Mouse (Mus musculus) E14TG2a.4 (cell line): ENCODE results near the gene Nrxn1.

Experiments used
- CTCF ChIP-seq: conservative IDR thresholded peaks from 2 replicates; pipeline ENCODE4 v1.5.1; 2014; ENCODE audit warnings: low read length
- NANOG ChIP-seq: IDR thresholded peaks from 2 replicates; pipeline ENCODE4 v1.6.1; 2014; ENCODE audit warnings: borderline replicate concordance, low read length, mixed read lengths
- POU5F1 ChIP-seq: IDR thresholded peaks from 2 replicates; pipeline ENCODE4 v1.6.1; 2014; ENCODE audit warnings: low read length, borderline replicate concordance

DNA sequence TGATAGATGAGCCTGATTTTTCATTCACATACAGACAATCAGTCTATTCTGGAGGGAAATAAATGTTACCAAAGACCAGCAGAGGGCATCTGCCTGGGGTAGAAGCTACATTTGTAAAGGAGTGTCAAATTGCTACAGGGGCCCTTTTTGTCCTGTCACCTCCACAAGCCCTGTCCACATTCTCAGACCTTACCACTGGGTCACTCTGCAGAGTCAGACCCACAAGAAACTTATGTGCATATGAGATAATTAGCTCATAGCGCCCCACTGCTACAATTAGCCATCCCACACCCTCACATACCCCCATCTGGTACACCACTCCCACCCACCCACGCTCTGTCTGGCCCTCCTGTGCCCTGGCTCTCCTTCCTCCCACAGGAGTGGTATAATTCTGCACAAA lies 640.1 kb downstream of the Nrxn1 start:
- TF ChIP-seq POU5F1, result no peak
- peak; percentile 29; the same call in 1 of the 2 replicates for TF ChIP-seq CTCF
- TF ChIP-seq NANOG, result no peak
